Comparison of ENCODE assay signal across 11 mouse cellular contexts in the genomic region with DNA sequence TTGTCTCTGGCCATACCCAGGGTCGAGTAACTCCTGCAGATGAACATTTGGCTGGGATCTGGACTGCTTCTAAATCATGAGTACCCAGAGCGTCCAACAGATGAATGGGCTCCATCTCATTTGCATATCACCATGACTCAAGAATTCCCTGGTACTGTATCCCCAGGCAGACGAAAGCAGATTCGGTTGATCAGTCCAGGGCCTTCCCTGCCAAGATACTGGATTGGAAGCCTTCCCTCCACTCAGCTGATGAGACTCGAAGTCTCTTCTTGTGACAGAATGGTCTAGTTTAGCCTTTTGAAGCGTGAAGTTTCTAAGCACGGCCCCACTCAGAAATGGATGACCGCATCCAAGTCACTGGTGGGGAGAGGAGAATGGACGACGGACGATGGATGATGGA.
DNase-seq lines count a peak whose midpoint lies in the region; ATAC-seq lines count a peak whose summit lies in the region.
"Had no signal": no experiment of that assay in that cellular context is flagged by ENCODE, and none has a peak within 500 bp of the region (broad histone marks: within the 10 kb centered on the region; RNA-seq: fewer than 3 reads in every experiment).

No protein-coding gene starts in this region.

- H3K4me2 ChIP-seq in intestine, embryonic 14.5 days (ENCODE audit: low read length) = peak overlapping the region; percentile 7; the same call in 1 of the 2 replicates
- H3K4me2 ChIP-seq: embryonic facial prominence, embryonic 12.5 days had no signal

- H3K27me3 ChIP-seq in intestine, embryonic 14.5 days (replicated peaks; ENCODE audit: control insufficient read depth, insufficient read depth, low read length) = no peaks in the 10 kb centered on the region
- H3K27me3 ChIP-seq: embryonic facial prominence, embryonic 12.5 days had no signal

- intact Hi-C loops in left cerebral cortex, postnatal 4 days (cut with DNase I) = no loop called here
- intact Hi-C loops in gastrocnemius, postnatal 14 days (cut with DNase I; ENCODE audit: low total_unique reads) = no loop called here

- ATAC-seq in intestine, embryonic 14.5 days (replicated peaks; ENCODE audit: low FRiP score, low TSS enrichment, low read depth) = no peak
- ATAC-seq in cerebellum, adult (ENCODE audit: insufficient number of reproducible peaks, low FRiP score, low TSS enrichment) = no peak
- ATAC-seq: inflammation-experienced regulatory T-cells, adult 6 months had no signal

- DNase-seq in cerebellum, postnatal 14 days = peak; percentile 67 to 75
- DNase-seq in cerebellum, adult 11-12 months = no peak
- DNase-seq in left cerebral cortex, postnatal 4 days = peak; percentile 44
- DNase-seq in left cerebral cortex, adult 8-10 months (ENCODE audit: low spot score in 2 of 2) = no peak
- DNase-seq in gastrocnemius, postnatal 14 days = peak; percentile 29
- no peak for DNase-seq in intestine, embryonic 14.5 days (ENCODE audit: low spot score)
- DNase-seq in yolk sac, embryonic 10.5 days (ENCODE audit: low spot score) = no peak
- DNase-seq: right cerebral cortex, adult 18-20 months had no signal

- H3K4me1 ChIP-seq in intestine, embryonic 14.5 days (replicated peaks; ENCODE audit: control insufficient read depth, insufficient read depth, low read length) = peaks cover 13% of the 10 kb centered on the region

- H3K27ac ChIP-seq in intestine, embryonic 14.5 days (ENCODE audit: low read depth) = peak overlapping the region; percentile 88

- no peaks in the 10 kb centered on the region for H3K9me3 ChIP-seq in intestine, embryonic 14.5 days (ENCODE audit: control insufficient read depth, low read length)
- H3K9me3 ChIP-seq: embryonic facial prominence, embryonic 12.5 days had no signal

- WGBS in intestine, embryonic 14.5 days = 76% methylated on average over 11 of the region's 11 CpGs

- H3K4me3 ChIP-seq in intestine, embryonic 14.5 days (ENCODE audit: low read depth, low read length) = no peak overlapping the region
- H3K4me3 ChIP-seq: embryonic facial prominence, embryonic 12.5 days had no signal

- no peaks in the 10 kb centered on the region for H3K36me3 ChIP-seq in intestine, embryonic 14.5 days (ENCODE audit: control insufficient read depth, insufficient read depth, low read length)

- no peak overlapping the region for H3K9ac ChIP-seq in intestine, embryonic 14.5 days (ENCODE audit: low read length)
- H3K9ac ChIP-seq: embryonic facial prominence, embryonic 12.5 days had no signal

Comparison
In these comparisons a context has a peak if more than half of its experiments do, and no peak if none do; other contexts are left out.
1. DNase-seq: peak in cerebellum, postnatal 14 days (2 of 2), left cerebral cortex, postnatal 4 days (single experiment) and gastrocnemius, postnatal 14 days (single experiment); none in cerebellum, adult 11-12 months (single experiment), left cerebral cortex, adult 8-10 months (0 of 2), intestine, embryonic 14.5 days (single experiment) and yolk sac, embryonic 10.5 days (single experiment).